Comparison of ENCODE assay signal across 15 mouse cellular contexts in genomic region chrX:71314380-71314779, GRCm38 (mm10).
"Had no signal": no experiment of that assay in that cellular context is flagged by ENCODE, and none has a peak within 500 bp of the region (broad histone marks: within the 10 kb centered on the region; RNA-seq: fewer than 3 reads in every experiment).

No protein-coding gene starts in this region.

- ATAC-seq: hindbrain, postnatal 0 days; intestine, embryonic 16.5 days had no signal

- DNase-seq: gastrocnemius, adult 2 months; gastrocnemius, postnatal 10 days; gastrocnemius, postnatal 25 days; heart, adult 18-20 months; heart, postnatal 14 days; heart, postnatal 36 days; kidney, adult 11 months; kidney, adult 2 months; kidney, adult 9 months; kidney, postnatal 14 days; kidney, postnatal 4 days; liver; liver, embryonic 13.5 days had no signal
